Mouse (Mus musculus) small intestine, adult 2 months (tissue): ENCODE measurements around the gene Gm45234.

ENCODE experiments used
- CTCF ChIP-seq: fragments of 200-500 bp; IDR thresholded peaks from 2 replicates; pipeline ENCODE4 v1.5.1; 2012; ENCODE audit warnings: low read depth, mild to moderate bottlenecking, control low read depth, inconsistent platforms, low read length, moderate library complexity, mixed read lengths; ENCODE audit not compliant: insufficient replicate concordance, insufficient read length; ENCODE audit errors: extremely low read depth
- POLR2A ChIP-seq: fragments of 200-500 bp; IDR thresholded peaks from 2 replicates; pipeline ENCODE4 v1.6.1; 2012; ENCODE audit warnings: low read depth, mild to moderate bottlenecking, control low read depth, inconsistent platforms, low read length, moderate library complexity

GRCm38 (mm10) chr6:124711824-124712782, 43.7 kb downstream of the Gm45234 start, which contains the start of the genes Emg1 and Phb2:
- TF ChIP-seq POLR2A (peak; percentile 45; the same call in 1 of the 2 replicates), CTCF (no peak)
